Mouse (Mus musculus) olfactory bulb, adult 2 months (tissue): ENCODE results near the gene Oasl1. TPM values are rescaled to one million over a fixed set of nuclear protein-coding genes. Genes with fewer than 3 reads are reported as not detected.

Source experiments
- H3K27ac ChIP-seq: fragments of 200-500 bp; 2 replicates; pipeline ENCODE4 v1.5.1; 2012; ENCODE audit warnings: low read depth, low read length; ENCODE audit not compliant: insufficient read depth
- H3K4me1 ChIP-seq: fragments of 200-500 bp; 2 replicates; pipeline ENCODE4 v1.6.1; 2012; ENCODE audit warnings: low read length; ENCODE audit not compliant: control insufficient read depth, insufficient read depth
- H3K4me3 ChIP-seq: fragments of 200-500 bp; 2 replicates; pipeline ENCODE4 v1.5.1; 2012; ENCODE audit warnings: mild to moderate bottlenecking, low read depth, low read length, moderate library complexity; ENCODE audit not compliant: insufficient read depth
- CTCF ChIP-seq: fragments of 200-500 bp; IDR thresholded peaks from 2 replicates; pipeline ENCODE4 v1.5.1; 2012; ENCODE audit warnings: low read depth, mild to moderate bottlenecking, low read length, moderate library complexity; ENCODE audit not compliant: insufficient read depth
- POLR2A ChIP-seq: fragments of 200-500 bp; IDR thresholded peaks from 2 replicates; pipeline ENCODE4 v1.6.1; 2012; ENCODE audit warnings: mild to moderate bottlenecking, low read depth, low read length, moderate library complexity; ENCODE audit not compliant: insufficient read depth
- WGBS: fragments of 180-500 bp; shearing (Covaris S2); methylation state at CpG from one replicate; pipeline ENCODE4 v1.1.7; 2018; 5-methylcytosine and 5-hydroxymethylcytosine counted together
- polyA plus RNA-seq: library from polyadenylated mRNA; stranded (reverse); fragments of >200 nt; gene quantifications from 2 replicates; pipeline ENCODE4 v1.2.4, GENCODE M21; 2012; ENCODE audit warnings: low replicate concordance; ENCODE audit not compliant: missing spikeins, insufficient read depth, insufficient read length

Oasl1 gene
- polyA plus RNA-seq, 1 experiment, result not detected

DNA sequence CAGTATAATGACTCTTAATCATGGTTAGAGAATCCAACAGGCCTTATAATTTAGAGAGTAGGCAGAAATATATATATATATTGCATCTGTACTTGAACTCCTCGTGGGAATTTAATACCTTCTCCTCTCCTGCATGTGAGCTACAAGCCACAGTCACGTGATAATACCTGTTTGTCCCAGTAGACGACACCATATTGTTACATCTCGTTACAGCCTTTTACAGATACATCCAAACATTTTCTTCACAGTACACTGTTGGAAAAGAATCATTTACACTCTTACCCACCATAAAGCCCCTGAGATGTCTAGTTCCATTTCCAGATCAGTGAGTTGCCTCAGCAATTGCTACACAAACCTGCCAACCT lies 19.7 kb downstream of the Oasl1 start:
- 18% methylated on average over 4 of the region's 4 CpGs for WGBS
- Histone ChIP-seq H3K4me3 (peak overlapping the region; percentile 61), H3K27ac (no peak overlapping the region), H3K4me1 (peaks cover 7% of the 10 kb centered on the region)
- TF ChIP-seq POLR2A (no peak), CTCF (no peak)

DNA sequence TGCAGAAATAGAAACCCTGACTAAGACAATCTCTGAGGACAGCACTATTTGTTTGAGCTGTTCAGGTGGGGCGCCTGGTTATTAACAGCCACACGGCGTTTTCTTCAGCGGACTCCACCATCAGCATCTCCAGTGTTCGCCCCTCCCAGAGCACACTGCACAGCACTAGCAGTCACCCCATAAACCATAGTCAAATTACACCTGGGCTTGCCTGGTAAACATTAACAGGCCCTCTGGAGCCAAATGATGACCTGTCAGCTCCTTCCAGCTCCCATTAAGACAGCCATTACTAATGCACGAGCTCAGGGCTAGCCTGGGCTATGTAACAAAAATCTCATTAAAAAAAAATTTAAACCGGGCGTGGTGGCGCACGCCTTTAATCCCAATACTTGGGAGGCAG lies 22.0 kb downstream of the Oasl1 start:
- 93% methylated on average over 10 of the region's 10 CpGs for WGBS
- Histone ChIP-seq H3K4me1 (peaks cover 7% of the 10 kb centered on the region), H3K4me3 (no peak overlapping the region), H3K27ac (no peak overlapping the region)
- TF ChIP-seq CTCF, result no peak
- TF ChIP-seq POLR2A, result no peak

DNA sequence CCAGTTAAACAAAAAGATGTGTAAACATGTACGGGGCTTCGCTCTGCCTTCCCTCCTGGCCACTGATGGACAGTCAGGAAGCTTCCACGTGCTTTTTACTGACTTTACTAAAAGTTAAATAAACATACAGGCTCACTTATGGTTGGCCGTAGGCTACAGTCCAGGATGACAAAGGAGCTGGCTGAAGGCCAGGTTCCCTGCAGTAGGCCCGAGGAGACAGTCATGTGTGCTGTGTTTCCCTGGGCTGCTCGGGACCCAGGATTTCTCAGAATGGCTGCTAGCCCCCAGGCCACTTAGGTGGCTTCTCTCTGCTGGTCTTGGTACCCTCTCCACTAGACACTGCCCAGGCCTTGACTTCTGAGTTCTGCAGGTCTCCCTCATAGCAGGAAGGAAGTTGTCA lies 25.9 kb downstream of the Oasl1 start:
- Histone ChIP-seq H3K4me1 (peaks cover 3% of the 10 kb centered on the region), H3K4me3 (no peak overlapping the region), H3K27ac (no peak overlapping the region)
- WGBS, result 32% methylated on average over 6 of the region's 6 CpGs
- TF ChIP-seq CTCF, result no peak
- TF ChIP-seq POLR2A, result no peak

DNA sequence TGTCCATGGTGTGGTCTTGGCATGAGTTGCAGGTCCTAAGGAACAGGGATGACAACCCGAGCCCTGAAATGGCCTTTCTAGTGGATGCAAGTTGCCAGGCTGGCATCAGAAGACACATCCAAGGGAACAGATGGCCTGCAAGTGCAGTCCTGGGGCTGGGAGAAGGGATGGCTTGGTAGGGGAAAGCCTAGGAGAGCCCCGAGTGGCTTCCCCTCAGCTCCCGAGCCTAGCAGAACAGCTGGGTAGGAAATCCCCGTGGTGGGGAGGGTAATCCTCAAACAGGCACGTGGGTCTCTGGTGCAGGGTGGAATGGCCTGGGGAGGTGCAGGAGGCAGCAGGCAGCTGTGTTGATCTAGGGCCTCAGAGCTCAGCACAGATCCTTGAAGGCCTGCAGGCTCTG lies 26.3 kb downstream of the Oasl1 start:
- 50% methylated on average over 5 of the region's 5 CpGs for WGBS
- Histone ChIP-seq H3K27ac (no peak overlapping the region), H3K4me1 (no peaks in the 10 kb centered on the region), H3K4me3 (no peak overlapping the region)
- TF ChIP-seq CTCF (no peak), POLR2A (no peak)

DNA sequence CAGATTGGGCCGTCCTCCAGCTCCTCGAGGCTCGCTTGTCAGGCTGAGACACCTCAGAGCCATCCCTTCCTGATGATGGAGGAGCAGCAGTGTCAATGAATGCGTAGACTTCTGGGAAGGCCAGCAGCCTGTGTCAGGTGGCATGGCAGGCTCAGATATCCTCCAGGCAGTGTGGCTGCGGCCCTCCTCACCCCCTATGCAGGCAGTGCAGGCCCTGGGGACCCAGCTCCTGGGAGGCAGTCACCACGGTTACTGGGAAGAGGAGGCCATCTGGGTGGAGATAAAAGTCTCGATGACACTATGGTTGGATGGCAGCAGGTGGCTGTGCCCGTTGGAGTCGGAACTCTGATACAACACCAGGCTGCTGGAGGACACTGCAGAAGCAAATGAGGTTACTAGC lies 26.8 kb downstream of the Oasl1 start:
- TF ChIP-seq CTCF (no peak), POLR2A (no peak)
- Histone ChIP-seq H3K4me3 (no peak overlapping the region), H3K4me1 (no peaks in the 10 kb centered on the region), H3K27ac (no peak overlapping the region)
- 81% methylated on average over 9 of the region's 9 CpGs for WGBS

DNA sequence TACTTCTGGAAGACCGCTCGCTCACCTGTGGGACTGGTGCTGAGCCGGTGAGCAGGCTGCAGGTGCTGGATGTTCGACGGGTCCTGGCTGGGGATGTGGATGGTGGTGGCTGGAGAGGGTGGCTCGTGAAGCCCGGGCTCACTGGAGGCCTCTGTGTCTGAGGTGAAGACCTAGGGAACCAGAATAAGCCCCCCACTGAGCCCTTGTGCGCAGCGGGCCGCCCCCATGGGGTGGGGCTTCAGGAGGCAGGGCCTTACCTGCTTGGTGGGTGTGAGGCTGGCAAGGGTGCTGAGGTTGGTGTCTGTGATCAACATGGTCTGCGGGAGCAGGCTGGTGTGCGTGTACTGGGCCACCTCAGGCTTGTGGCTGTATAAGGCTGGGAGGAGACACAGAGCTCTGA lies 27.6 kb downstream of the Oasl1 start:
- no peaks in the 10 kb centered on the region for H3K4me1 ChIP-seq
- WGBS, result 62% methylated on average over 12 of the region's 12 CpGs

DNA sequence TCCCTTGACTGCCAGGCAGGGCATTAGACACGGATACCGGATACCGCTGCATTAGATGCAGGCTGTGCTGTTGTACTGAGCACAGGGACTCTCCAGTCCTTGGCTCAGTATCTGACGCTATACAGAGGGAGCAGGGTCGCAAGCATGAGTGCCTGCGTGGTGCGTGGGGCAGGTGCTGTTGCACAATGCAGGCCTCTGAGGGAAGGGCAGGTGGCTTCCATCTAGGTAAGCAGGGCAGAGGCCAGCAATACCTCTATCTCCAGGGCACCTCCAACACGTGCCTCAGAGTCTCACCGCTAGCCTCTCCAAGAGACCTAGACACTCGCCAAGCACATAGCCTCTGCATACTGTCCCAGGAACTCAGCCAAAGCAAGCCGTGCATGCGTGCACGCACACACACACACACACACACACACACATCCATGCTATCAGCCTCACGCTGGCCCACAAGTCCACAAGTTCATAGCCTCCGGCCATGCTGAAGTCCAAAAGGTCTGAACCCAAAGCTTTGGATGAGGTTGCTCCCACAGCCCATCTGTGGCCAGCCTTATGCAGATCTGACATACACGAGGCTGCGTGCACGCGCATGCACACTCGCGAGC lies 28.3 kb downstream of the Oasl1 start:
- H3K27ac ChIP-seq, result no peak overlapping the region
- 75% methylated on average over 21 of the region's 21 CpGs for WGBS
- no peak for TF ChIP-seq POLR2A
- no peak overlapping the region for H3K4me3 ChIP-seq
- H3K4me1 ChIP-seq, result no peaks in the 10 kb centered on the region

More for the DNA sequence above, 27.6 kb downstream of the Oasl1 start:
- no peak for TF ChIP-seq CTCF
- TF ChIP-seq POLR2A, result no peak
- Histone ChIP-seq H3K27ac (no peak overlapping the region), H3K4me3 (no peak overlapping the region)

DNA sequence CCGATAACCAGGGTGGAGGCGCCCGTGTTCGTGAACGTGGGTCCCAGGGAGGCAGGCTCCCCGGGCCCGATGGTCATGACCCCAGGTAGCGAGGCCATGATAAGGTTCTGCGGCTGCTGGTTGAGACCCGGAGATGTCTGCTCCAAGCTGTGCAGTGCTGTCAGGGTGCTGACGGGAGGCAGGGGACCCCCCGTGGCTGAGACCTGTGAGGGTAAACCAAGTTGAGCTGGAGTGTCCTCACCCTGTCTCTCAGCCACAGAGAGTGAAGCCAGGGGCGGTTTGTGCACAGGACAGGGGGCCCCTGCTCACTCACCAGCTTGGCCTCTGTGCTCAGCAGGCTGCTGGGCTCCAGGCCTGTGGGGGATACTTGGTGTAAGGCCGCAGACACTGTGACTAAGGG lies 30.3 kb downstream of the Oasl1 start:
- no peak overlapping the region for H3K27ac ChIP-seq
- 88% methylated on average over 14 of the region's 14 CpGs for WGBS
- no peaks in the 10 kb centered on the region for H3K4me1 ChIP-seq
- TF ChIP-seq POLR2A (no peak), CTCF (no peak)
- no peak overlapping the region for H3K4me3 ChIP-seq

DNA sequence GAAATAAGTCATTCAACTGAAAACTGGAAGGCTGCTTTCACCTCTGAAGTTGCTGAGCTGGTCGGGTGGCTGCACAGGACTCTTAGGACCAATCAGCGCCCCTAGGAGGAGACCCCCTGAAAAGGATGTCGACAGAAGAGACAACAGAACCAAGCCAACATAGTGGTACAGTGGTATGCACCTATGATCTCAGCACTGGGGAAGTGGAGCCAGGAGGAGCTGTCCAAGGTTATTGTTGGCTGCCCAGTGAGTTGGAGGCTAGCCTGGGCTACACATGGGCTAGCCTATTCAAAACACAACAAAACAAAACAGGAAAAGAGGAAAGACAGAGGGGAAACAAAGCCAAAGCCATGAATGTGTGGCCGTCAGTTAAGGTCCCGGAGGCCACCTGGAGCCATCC lies 35.0 kb downstream of the Oasl1 start:
- H3K4me3 ChIP-seq, result no peak overlapping the region
- no peak overlapping the region for H3K27ac ChIP-seq
- TF ChIP-seq POLR2A (no peak), CTCF (no peak)
- whole genome bisulfite sequencing, result 90% methylated on average over 5 of the region's 5 CpGs
- H3K4me1 ChIP-seq, result no peaks in the 10 kb centered on the region

DNA sequence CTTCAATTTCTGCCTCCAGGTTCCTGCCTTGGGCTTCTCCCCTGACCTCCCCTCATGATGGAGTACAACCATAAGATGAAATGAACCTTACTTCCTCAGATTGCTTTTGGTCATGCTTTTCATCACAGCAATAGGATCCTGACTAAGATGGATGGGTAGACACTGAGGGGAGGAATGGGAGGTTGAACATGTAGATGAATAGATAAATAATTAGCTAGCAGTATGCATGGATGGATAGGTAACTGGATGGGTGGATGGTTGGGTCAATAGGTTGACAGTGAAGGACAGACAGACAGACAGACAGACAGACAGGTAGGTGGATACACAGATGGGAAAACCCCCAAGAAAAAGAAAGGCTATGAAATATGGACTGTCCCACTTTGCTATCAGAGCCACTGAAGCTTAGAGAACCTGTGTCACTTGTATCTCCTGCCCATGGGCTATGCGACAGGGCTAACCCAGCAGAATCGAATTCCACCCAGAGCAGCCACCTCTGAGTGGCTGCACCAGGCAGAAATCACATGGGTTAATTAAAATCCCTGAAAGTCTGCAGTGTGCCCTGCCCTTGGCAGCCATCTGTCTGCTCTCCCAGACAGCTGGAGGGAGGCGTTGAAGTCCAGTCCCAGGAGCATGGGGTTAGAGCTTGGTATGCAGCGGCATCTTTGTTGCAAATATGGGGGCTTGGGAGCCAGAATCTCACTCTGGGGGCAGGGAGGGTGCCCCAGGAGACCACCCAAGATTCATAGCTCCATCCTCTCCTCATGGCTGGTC lies 38.7 kb downstream of the Oasl1 start:
- Histone ChIP-seq H3K27ac (no peak overlapping the region), H3K4me1 (peaks cover 11% of the 10 kb centered on the region), H3K4me3 (no peak overlapping the region)
- 58% methylated on average over 4 of the region's 4 CpGs for WGBS
- no peak for TF ChIP-seq CTCF
- TF ChIP-seq POLR2A, result no peak
